35 mouse cellular contexts compared by ENCODE assay signal in the genomic region with DNA sequence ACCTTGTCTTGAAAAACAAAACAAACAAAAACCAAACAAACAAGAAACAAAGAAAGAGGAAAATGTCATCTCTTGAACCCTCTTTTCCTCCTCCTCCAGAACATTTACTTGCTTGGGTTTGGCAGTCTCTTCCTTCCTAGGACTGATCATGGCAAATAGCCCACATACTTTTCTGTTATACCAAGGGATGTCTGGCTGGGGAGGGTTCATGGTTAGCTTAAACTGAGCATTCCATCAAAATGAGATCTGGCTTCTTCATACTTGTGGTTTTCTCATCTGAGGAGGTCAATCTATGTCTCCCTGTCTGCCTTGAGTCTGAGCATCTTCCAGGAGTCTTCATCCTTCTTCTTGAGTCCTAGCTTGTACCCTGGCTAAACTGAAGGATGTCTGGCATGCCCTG. TPM values are rescaled to one million over a fixed set of nuclear protein-coding genes. Genes with fewer than 3 reads are reported as not detected.
"Had no signal": no experiment of that assay in that cellular context is flagged by ENCODE, and none has a peak within 500 bp of the region (broad histone marks: within the 10 kb centered on the region; RNA-seq: fewer than 3 reads in every experiment).

No protein-coding gene starts in this region.

- DNase-seq: gastrocnemius, adult 2 months; gastrocnemius, postnatal 14 days; gastrocnemius, postnatal 36 days; heart, adult 2 months; heart, postnatal 14 days; heart, postnatal 36 days; kidney, adult 11 months; kidney, adult 2 months; kidney, adult 9 months; kidney, postnatal 14 days; kidney, postnatal 36 days; layer of hippocampus, adult 9-11 months; layer of hippocampus, postnatal 36 days; left cerebral cortex, postnatal 4 days had no signal

- H3K36me3 ChIP-seq: heart, embryonic 13.5 days; heart, embryonic 15.5 days; hindbrain, embryonic 13.5 days; hindbrain, embryonic 15.5 days; kidney, embryonic 15.5 days; limb, embryonic 13.5 days; limb, embryonic 15.5 days; liver, embryonic 12.5 days had no signal

- H3K27ac ChIP-seq: gastrocnemius, adult 2 months; heart, adult 2 months; heart, embryonic 13.5 days; heart, embryonic 15.5 days; hindbrain, embryonic 13.5 days; hindbrain, embryonic 15.5 days; hindbrain, postnatal 0 days; kidney, embryonic 15.5 days; kidney, postnatal 0 days; limb, embryonic 13.5 days; limb, embryonic 15.5 days; liver, embryonic 12.5 days; liver, embryonic 14.5 days had no signal

- H3K4me1 ChIP-seq: heart, embryonic 13.5 days; heart, embryonic 15.5 days; hindbrain, embryonic 13.5 days; hindbrain, embryonic 15.5 days; kidney, embryonic 15.5 days; limb, embryonic 13.5 days; limb, embryonic 15.5 days; liver, embryonic 12.5 days had no signal

- H3K27me3 ChIP-seq: heart, embryonic 13.5 days; heart, embryonic 15.5 days; hindbrain, embryonic 13.5 days; hindbrain, embryonic 15.5 days; kidney, embryonic 15.5 days; limb, embryonic 13.5 days; limb, embryonic 15.5 days; liver, embryonic 12.5 days had no signal

- H3K4me3 ChIP-seq: gastrocnemius, adult 2 months; heart, adult 2 months; heart, embryonic 13.5 days; heart, embryonic 15.5 days; hindbrain, embryonic 13.5 days; hindbrain, embryonic 15.5 days; kidney, embryonic 15.5 days; limb, embryonic 13.5 days; limb, embryonic 15.5 days; liver, embryonic 12.5 days had no signal

- H3K9me3 ChIP-seq: heart, embryonic 13.5 days; heart, embryonic 15.5 days; hindbrain, embryonic 13.5 days; hindbrain, embryonic 15.5 days; kidney, embryonic 15.5 days; limb, embryonic 13.5 days; limb, embryonic 15.5 days; liver, embryonic 12.5 days had no signal

RNA-seq across cellular contexts. Expression of a gene that starts 1.9 kb away (rescaled TPM):
- polyA plus RNA-seq: gonadal fat pad, adult 2 months; heart, adult 2 months; heart, embryonic 11.5 days; heart, embryonic 13.5 days; heart, embryonic 15.5 days; heart, postnatal 0 days; hindbrain, embryonic 11.5 days; hindbrain, embryonic 13.5 days; hindbrain, embryonic 15.5 days; hindbrain, postnatal 0 days; kidney, adult 2 months; kidney, embryonic 15.5 days; kidney, postnatal 0 days; liver, adult 2 months; liver, embryonic 12.5 days; liver, embryonic 14.5 days; liver, embryonic 16.5 days had no signal

RNA-seq across cellular contexts. Expression of a gene that starts 36.6 kb away (rescaled TPM):
- polyA plus RNA-seq: heart, adult 2 months; heart, embryonic 13.5 days; heart, embryonic 15.5 days; heart, postnatal 0 days; hindbrain, embryonic 11.5 days; intestine, embryonic 14.5 days; intestine, embryonic 16.5 days; kidney, adult 2 months; kidney, embryonic 15.5 days; kidney, postnatal 0 days; large intestine, adult 2 months; limb, embryonic 11.5 days; liver, adult 2 months; liver, embryonic 12.5 days; liver, embryonic 14.5 days; liver, embryonic 16.5 days had no signal
